Mouse (Mus musculus) neural tube, embryonic 11.5 days (tissue): ENCODE results near the gene Gm11444. TPM values are rescaled to one million over a fixed set of nuclear protein-coding genes. Genes with fewer than 3 reads are reported as not detected.
A peak's percentile ranks its signal among the peaks of the same experiment; 100 is the strongest.

ENCODE experiments used
- ATAC-seq: fragments of 200-750 bp; cut with Nextera tagmentation; 2 replicates; pipeline ENCODE4 v1.8.0; 2017; ENCODE audit warnings: moderate number of reproducible peaks, mild to moderate bottlenecking, moderate TSS enrichment, moderate library complexity; ENCODE audit not compliant: insufficient read depth, low FRiP score, low TSS enrichment
- DNase-seq: peaks from one replicate; pipeline ENCODE4 v3.0.0-alpha.2; 2015; ENCODE audit warnings: low spot score
- H3K27ac ChIP-seq: fragments of 300-500 bp; sonication (generic); 2 replicates; pipeline ENCODE4 v1.5.1; 2014; ENCODE audit warnings: low read depth, mild to moderate bottlenecking, low read length
- H3K27me3 ChIP-seq: fragments of 300-500 bp; sonication (generic); 2 replicates; pipeline ENCODE4 v1.6.1; 2014; ENCODE audit warnings: mild to moderate bottlenecking, low read length, mixed read lengths; ENCODE audit not compliant: control insufficient read depth, insufficient read depth
- H3K36me3 ChIP-seq: fragments of 300-500 bp; sonication (generic); 2 replicates; pipeline ENCODE4 v1.6.1; 2014; ENCODE audit warnings: mild to moderate bottlenecking, low read length, moderate library complexity, mixed read lengths; ENCODE audit not compliant: control insufficient read depth, insufficient read depth
- H3K4me1 ChIP-seq: fragments of 300-500 bp; sonication (generic); 2 replicates; pipeline ENCODE4 v1.6.1; 2014; ENCODE audit warnings: low read length, mixed read lengths; ENCODE audit not compliant: control insufficient read depth, insufficient read depth
- H3K4me2 ChIP-seq: fragments of 300-500 bp; sonication (generic); 2 replicates; pipeline ENCODE4 v1.6.1; 2014; ENCODE audit warnings: low read depth, mild to moderate bottlenecking, moderate library complexity
- H3K4me3 ChIP-seq: fragments of 300-500 bp; sonication (generic); 2 replicates; pipeline ENCODE4 v1.5.1; 2014; ENCODE audit warnings: low read depth, low read length
- H3K9ac ChIP-seq: fragments of 300-500 bp; sonication (generic); 2 replicates; pipeline ENCODE4 v1.6.1; 2014; ENCODE audit warnings: mild to moderate bottlenecking, low read length
- H3K9me3 ChIP-seq: fragments of 300-500 bp; sonication (generic); 2 replicates; pipeline ENCODE4 v1.6.1; 2016; ENCODE audit warnings: low read length; ENCODE audit not compliant: control insufficient read depth
- WGBS: fragments of 180-500 bp; shearing (Covaris S2); extraction: QIAGEN DNeasy Blood & Tissue Kit; methylation state at CpG from one replicate; pipeline ENCODE4 v1.1.7; 2014; 5-methylcytosine and 5-hydroxymethylcytosine counted together
- polyA plus RNA-seq: library from polyadenylated mRNA; unstranded; fragments of >200 nt; fragmentation: Nextera tagmentation; extraction: Ambion mirVana; gene quantifications from 2 replicates; pipeline ENCODE4 v1.2.1, GENCODE M21; 2014

Gm11444 gene
- polyA plus RNA-seq, 1 experiment from 2014 or later: not detected

GRCm38 (mm10) chr11:85828691-85829519, 21.2 kb downstream of the Gm11444 start:
- ATAC-seq (no peak), DNase-seq (peak; percentile 45)
- no peaks in the 10 kb centered on the region for H3K9me3 ChIP-seq
- WGBS: 5% methylated on average over 37 of the region's 38 CpGs
- H3K27me3 ChIP-seq: peaks cover 81% of the 10 kb centered on the region
- peak overlapping the region; percentile 50 for H3K4me2 ChIP-seq
- H3K36me3 ChIP-seq: no peaks in the 10 kb centered on the region
- peak overlapping the region; percentile 18; the same call in 1 of the 2 replicates for H3K9ac ChIP-seq
- peaks cover 26% of the 10 kb centered on the region for H3K4me1 ChIP-seq
- H3K4me3 ChIP-seq: peak overlapping the region; percentile 23
- no peak overlapping the region for H3K27ac ChIP-seq

DNA sequence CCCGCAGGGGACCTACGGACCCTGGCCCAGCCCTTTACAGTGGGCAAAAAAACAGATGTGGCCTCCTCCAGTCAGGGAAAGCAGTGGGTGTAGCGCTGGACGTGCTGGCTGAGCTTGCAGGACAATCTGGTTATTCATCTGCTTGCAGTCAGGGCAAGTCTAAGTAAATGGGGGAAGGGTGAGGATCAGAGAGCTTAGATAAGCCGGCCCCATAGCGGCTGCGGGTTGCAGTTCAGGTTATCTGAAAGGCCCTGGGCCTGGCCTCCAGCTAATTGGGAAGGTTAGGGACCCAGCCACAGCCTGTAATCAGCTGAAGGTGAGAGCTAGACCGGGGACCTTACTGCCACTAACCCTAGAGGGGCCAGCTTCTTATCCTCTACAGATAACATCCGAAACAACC, 22.8 kb downstream of the Gm11444 start:
- Histone ChIP-seq H3K27ac (no peak overlapping the region), H3K4me3 (no peak overlapping the region), H3K4me1 (peaks cover 24% of the 10 kb centered on the region), H3K9ac (0 out of 2 replicates have a peak overlapping the region, but pooled peaks have one; percentile 4), H3K4me2 (no peak overlapping the region), H3K27me3 (peaks cover 67% of the 10 kb centered on the region), H3K9me3 (no peaks in the 10 kb centered on the region), H3K36me3 (no peaks in the 10 kb centered on the region)
- WGBS: 12% methylated on average over 9 of the region's 9 CpGs
- ATAC-seq (no peak), DNase-seq (no peak)

GRCm38 (mm10) chr11:85825823-85826222, 24.3 kb downstream of the Gm11444 start:
- H3K4me1 ChIP-seq: peaks cover 16% of the 10 kb centered on the region
- peaks cover 52% of the 10 kb centered on the region for H3K27me3 ChIP-seq
- no peaks in the 10 kb centered on the region for H3K9me3 ChIP-seq
- H3K4me2 ChIP-seq: no peak overlapping the region
- WGBS: 52% methylated on average over 7 of the region's 7 CpGs
- no peak overlapping the region for H3K4me3 ChIP-seq
- no peaks in the 10 kb centered on the region for H3K36me3 ChIP-seq
- no peak for DNase-seq
- no peak overlapping the region for H3K27ac ChIP-seq
- H3K9ac ChIP-seq: no peak overlapping the region
- ATAC-seq: no peak

DNA sequence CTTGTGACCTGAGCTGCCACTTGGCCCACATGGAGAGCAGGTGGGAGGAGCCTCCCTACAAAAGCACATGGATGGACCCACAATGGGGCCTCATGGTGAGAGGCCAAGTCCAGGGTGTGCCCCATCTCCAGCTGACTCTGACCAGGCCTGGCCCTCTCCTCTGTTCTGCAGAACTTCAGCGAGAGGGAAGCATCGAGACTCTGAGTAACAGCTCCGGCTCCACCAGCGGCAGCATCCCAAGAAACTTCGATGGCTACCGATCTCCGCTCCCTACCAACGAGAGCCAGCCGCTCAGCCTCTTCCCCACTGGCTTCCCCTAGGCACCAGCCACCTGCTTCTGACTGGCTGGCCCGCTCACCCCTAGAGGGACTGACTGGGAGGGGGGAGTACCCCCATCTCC, 25.1 kb downstream of the Gm11444 start:
- Histone ChIP-seq H3K9me3 (no peaks in the 10 kb centered on the region), H3K27ac (no peak overlapping the region), H3K27me3 (peaks cover 44% of the 10 kb centered on the region), H3K4me2 (no peak overlapping the region), H3K4me1 (peaks cover 12% of the 10 kb centered on the region), H3K9ac (no peak overlapping the region), H3K4me3 (no peak overlapping the region), H3K36me3 (no peaks in the 10 kb centered on the region)
- 64% methylated on average over 10 of the region's 10 CpGs for WGBS
- ATAC-seq: no peak
- DNase-seq: no peak

- DNase-seq: no peak
- Histone ChIP-seq H3K9ac (no peak overlapping the region), H3K27me3 (peaks cover 32% of the 10 kb centered on the region), H3K9me3 (no peaks in the 10 kb centered on the region), H3K4me3 (no peak overlapping the region), H3K4me2 (no peak overlapping the region), H3K4me1 (0 out of 2 replicates have a peak, but pooled peaks cover 2% of the 10 kb centered on the region), H3K36me3 (no peaks in the 10 kb centered on the region), H3K27ac (no peak overlapping the region)
- WGBS: 85% methylated on average over 4 of the region's 4 CpGs
- ATAC-seq: no peak
These were observed 26.3 kb downstream of the Gm11444 start for GRCm38 (mm10) chr11:85823794-85824193.

- peaks cover 26% of the 10 kb centered on the region for H3K27me3 ChIP-seq
- H3K4me2 ChIP-seq: no peak overlapping the region
- WGBS: 11% methylated on average over 6 of the region's 6 CpGs
- no peaks in the 10 kb centered on the region for H3K36me3 ChIP-seq
- ATAC-seq (no peak), DNase-seq (peak; percentile 89)
- H3K27ac ChIP-seq: no peak overlapping the region
- 0 out of 2 replicates have a peak, but pooled peaks cover 2% of the 10 kb centered on the region for H3K4me1 ChIP-seq
- H3K4me3 ChIP-seq: no peak overlapping the region
- H3K9ac ChIP-seq: no peak overlapping the region
- no peaks in the 10 kb centered on the region for H3K9me3 ChIP-seq
These were observed 27.0 kb downstream of the Gm11444 start for GRCm38 (mm10) chr11:85823181-85823580.

- Histone ChIP-seq H3K27me3 (peaks cover 11% of the 10 kb centered on the region), H3K9ac (no peak overlapping the region), H3K36me3 (no peaks in the 10 kb centered on the region), H3K9me3 (no peaks in the 10 kb centered on the region), H3K4me1 (0 out of 2 replicates have a peak, but pooled peaks cover 2% of the 10 kb centered on the region), H3K4me2 (no peak overlapping the region), H3K4me3 (no peak overlapping the region), H3K27ac (no peak overlapping the region)
- DNase-seq (no peak), ATAC-seq (no peak)
- 82% methylated on average over 9 of the region's 9 CpGs for WGBS
These were observed 28.5 kb downstream of the Gm11444 start for GRCm38 (mm10) chr11:85821659-85822058.

DNA sequence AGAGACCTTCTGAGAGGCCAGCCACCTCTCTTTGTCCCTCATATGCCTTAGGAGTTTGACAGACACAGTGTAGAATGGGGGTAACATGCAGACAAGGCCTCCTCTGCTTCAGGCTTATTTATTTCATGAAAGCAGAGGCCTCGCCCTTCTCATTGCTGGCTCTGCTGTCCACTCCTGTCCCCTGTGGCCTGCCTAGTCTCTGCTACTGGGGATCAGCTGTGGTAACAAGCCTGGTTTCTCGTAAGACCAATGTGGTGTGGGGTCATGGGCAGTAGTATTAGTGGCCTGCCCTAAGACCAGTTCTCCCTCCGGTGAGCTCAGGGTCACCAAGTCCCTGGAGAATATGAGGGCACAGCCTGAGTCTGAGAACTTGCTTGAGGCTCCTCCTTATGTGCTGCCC, 29.2 kb downstream of the Gm11444 start:
- no peaks in the 10 kb centered on the region for H3K36me3 ChIP-seq
- H3K9me3 ChIP-seq: no peaks in the 10 kb centered on the region
- DNase-seq (no peak), ATAC-seq (no peak)
- no peak overlapping the region for H3K4me2 ChIP-seq
- H3K27me3 ChIP-seq: peaks cover 4% of the 10 kb centered on the region; the same call in 1 of the 2 replicates
- no peak overlapping the region for H3K27ac ChIP-seq
- H3K4me3 ChIP-seq: no peak overlapping the region
- H3K9ac ChIP-seq: no peak overlapping the region
- WGBS: 80% methylated on average over 3 of the region's 3 CpGs
- H3K4me1 ChIP-seq: 0 out of 2 replicates have a peak, but pooled peaks cover 2% of the 10 kb centered on the region

DNA sequence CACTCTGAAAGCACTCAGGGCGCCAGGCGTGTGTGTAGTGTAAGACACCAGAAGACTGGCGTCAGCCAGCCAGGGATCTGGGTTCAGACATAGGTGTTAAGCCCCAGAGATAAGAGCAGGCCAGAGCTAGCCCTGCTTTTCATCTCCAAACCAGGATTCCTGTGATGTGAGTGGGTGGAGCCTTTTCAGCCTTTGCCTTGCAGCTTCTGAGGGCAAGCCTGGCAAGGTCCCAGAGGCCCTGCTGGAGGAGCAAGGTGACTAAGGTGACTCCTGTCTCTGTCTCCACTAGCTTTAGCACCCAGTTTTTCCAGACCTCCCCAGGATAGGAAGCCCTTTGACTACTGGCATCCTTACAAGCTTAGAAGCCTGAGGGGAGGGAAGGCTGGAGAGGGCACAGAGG, 31.7 kb downstream of the Gm11444 start:
- Histone ChIP-seq H3K27ac (no peak overlapping the region), H3K4me1 (no peaks in the 10 kb centered on the region), H3K4me3 (no peak overlapping the region), H3K9me3 (no peaks in the 10 kb centered on the region), H3K9ac (no peak overlapping the region; the same call in 1 of the 2 replicates), H3K4me2 (no peak overlapping the region), H3K27me3 (no peaks in the 10 kb centered on the region), H3K36me3 (no peaks in the 10 kb centered on the region)
- ATAC-seq (no peak), DNase-seq (no peak)
- whole genome bisulfite sequencing: 70% methylated on average over 3 of the region's 3 CpGs
